Mouse (Mus musculus) right cerebral cortex, postnatal 10 days (tissue): ENCODE data around the gene Foxb2.
"Not testable (repeated sequence)": the region's sequence is repeated elsewhere in the genome, so short reads cannot be mapped to it uniquely, and the experiment has no call there.

Experiments used
- DNase-seq, 2 experiments: peaks; one replicate each; pipeline ENCODE4 v3.0.0; 2021; ENCODE audit warnings: low spot score in 2 of 2

Foxb2 gene

DNA sequence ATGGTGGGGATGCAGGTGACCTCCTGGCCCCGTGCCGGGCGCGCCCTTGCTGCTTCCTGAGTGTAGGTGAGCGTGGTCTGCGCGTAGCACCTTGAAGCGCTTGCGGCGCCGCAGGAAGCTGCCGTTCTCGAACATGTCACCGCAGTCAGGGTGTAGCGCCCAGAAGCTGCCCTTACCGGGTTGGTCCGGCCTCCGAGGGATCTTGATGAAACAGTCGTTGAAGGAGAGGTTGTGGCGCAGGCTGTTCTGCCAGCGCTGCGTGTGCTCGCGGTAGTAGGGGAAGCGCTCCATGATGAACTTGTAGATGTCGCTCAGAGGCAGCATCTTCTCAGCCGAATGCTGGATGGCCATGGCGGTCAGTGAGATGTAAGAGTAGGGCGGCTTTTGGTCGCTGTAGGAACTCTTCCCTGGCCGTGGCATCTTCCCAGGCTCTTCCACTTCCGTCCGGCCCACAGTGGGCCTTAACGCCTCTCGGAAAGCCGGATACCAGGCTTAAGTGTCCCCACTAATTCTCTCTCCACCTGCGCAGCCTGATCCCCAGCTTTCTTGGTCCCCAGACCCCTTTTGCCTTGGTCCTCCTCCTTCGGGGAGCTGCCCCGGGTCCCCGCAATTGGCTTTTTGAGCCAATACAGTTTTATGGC, at the start of gene Foxb2:
Gene Foxb2, minus strand, starts transcription at position 585 of the 641 bp plus-strand sequence.
- DNase-seq, result no peak

DNA sequence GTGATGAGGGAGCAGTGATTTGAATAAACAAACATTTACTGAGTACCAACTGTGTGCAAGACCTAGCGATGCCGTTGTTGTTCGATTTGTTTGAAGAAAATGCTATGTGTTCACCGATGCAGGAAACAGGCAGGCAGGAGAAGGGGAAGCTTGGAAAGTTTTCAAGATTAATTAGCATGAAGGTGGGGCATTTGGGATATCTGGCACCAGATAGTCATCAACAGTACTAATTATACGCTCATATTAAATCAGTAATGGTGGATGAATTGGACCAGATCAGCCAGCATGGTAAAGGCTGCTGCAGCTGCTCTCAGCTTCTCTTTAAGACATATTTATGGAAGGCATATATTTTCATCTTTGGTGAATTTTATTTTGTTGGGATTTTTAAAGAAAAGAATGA, 37.9 kb upstream of the Foxb2 start:
- no peak for DNase-seq

DNA sequence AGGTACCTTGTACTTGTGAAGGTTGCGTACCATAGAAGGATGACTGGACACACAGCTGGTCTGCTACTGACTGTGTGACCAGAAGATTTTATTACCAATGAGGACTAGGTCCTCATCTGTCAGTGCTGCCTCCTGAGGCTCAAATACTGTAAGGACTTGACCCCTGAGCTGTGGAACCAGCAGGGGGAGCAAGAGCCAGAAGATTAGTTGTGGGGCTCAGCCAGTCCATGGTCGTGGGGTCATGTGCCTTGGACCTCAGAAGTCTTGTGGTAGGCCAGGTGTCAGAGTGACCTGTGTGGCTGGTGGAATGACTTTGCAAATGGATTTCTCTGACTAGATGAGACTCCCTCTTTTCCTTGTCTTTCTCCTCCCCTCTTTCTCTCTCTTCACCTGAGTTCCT, 29.5 kb upstream of the Foxb2 start:
- no peak for DNase-seq

DNA sequence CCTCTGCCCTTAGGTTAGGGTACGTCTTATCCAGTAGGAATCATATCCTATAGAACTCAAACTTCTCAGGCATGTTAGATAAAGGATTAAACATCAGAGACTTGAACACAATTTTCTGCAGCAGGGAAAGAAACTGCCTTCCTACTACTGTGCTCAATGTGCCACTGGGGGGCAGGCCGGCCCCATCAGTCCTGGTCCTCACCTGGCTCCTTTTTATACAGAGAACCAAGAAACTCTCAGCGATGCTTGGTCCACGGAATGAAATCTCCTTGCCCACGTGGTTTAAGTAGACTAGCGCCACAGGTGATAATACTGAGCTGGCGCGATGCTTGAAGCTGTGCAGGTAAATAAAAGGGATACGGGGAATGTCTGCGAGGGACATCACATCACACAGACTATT, 26.1 kb upstream of the Foxb2 start:
- DNase-seq, result peak; percentile 35 to 43

DNA sequence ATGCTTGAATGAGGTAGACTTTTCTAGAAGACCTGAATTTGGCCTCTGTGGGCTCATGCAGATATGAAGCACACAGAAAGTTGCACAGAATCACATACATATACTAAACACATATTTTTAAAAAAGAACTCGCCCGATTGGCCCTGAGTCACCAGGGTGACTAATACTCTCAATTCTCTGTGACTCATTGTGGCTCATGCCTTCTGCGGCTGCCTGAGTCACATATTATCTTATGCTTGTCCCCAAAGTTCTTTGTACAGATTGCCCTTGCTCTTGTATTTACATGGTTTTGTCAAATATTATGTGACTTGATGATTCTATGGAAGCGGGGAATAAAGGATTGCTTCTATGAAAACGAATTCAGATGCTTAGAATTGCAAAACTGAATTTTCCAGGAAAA, 25.0 kb upstream of the Foxb2 start:
- DNase-seq, result no peak

DNA sequence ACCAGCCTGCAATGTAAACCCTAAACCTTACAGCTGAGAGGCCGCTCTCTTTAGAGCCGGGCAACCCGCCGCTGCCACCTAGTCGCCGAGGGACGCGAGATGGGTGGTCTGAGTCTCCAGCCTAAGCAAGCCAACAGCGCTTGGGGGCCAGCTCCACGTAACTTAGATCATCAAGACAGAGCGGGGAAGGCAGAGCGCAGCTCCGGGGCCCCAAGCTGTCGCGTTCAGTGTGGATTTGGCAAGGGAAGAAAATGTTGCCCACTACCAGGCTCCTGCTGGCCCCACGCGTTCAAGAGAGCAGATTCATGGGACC, 2.8 kb upstream of the Foxb2 start:
- DNase-seq, result no peak

DNA sequence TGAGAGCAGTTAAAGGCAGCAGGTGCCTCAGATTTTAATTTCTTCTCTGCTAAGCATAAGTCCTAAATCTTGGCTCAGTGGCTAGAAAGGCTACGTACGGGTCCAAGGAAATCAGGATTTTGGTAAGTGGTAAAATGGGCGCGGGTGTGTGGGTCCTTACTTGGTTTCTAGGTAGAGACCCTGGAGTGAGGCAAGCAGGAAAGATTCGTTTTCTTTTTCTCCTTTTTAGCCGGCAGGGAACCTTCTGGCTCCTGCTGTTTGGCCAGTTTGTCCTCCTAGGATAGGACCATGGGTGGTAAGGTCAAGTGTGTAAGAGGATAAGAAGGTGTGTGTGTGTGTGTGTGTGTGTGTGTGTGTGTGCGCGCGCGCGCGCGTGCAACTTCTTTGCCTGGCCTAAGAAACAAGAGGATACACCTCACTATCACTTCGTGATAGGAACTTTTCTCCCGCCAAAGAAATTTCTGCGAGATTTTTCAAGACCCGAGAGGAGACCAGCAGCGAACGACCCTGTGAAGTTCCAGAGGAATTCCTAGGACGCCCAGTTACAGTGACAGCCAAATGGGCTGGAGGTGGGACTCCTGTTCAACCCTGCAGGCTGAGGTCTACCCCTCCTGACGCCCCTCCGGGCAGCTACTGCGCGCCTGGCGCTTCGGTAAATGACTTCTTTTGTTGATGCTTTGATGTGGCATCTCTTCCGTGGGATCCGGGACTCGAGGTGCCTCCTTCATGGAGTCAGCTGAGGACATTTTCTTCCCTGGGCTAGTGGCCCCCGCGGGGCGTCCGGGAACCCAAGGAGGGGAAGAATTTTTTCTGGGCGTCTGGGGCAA, 2.2 kb upstream of the Foxb2 start:
- no peak for DNase-seq

DNA sequence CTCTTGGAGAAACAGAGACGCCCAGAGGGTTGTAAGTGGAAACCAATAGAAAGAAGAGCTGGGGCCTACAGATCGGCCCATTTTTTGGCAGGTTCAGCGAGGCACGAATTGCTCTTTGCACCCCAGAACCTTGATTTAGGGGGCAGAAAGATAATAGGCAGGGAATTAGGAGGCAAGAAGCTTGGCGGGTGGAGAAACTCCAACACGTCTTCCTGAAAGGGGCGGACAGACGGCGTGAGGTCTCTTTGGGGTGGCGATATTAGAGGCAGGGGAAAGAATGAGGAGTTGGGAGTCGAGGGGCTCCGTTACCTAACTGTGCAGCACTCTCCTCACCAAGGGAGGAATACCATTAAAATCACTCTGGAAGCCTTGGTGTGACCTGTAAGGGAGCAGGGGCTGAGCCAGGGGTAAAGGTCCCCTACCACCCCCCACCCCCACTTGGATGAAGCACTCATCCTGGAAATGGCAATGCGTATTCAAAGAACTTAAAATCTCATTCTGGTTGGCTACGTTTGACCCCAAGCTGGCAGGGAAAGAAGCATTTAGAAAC, 1.5 kb upstream of the Foxb2 start:
- no peak for DNase-seq

DNA sequence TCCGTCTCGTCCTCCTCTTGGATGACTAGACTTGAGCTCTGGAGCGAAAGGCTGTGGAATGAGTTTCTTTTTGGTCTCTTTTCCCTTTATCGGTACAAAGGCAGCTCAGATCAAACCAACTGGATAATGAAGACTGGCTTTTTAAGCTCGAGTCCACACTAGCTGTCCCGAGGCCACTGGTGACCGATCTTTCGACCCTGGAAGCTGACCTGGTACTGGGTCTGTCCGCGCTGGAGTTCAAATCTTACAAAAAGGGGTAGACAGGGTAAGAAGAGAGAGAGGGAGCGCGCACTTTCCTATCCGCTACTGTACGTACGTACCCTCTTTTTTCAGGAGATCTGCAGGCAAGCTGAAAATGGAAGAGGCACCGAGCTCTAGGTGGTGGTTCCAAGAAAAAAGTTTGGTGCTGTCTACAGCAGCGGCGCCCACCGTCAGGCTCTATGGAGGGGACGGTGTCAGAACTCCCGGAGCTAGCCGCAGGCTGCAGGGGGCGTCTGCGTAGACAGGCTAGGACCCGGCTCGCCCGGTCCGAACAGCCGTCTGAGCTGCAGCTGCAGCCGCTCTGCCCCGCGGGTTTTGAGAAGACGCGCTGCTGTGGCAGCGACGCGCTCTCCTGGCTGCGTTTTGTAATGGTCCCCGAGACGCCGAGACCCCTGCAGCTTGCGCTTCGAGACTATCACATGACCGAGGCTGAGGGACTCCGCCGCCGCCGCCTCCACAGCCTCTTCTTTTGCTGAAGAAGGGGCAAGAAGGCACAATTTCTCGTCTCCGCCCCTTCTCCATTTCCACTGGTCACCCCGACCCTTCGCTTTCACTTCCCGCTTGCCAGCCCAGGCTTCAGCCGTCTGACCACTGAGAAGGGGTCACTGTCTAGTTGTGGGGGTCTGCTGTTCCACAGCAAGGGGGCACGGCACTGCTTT, 597 bp upstream of the Foxb2 start:
- no peak for DNase-seq

DNA sequence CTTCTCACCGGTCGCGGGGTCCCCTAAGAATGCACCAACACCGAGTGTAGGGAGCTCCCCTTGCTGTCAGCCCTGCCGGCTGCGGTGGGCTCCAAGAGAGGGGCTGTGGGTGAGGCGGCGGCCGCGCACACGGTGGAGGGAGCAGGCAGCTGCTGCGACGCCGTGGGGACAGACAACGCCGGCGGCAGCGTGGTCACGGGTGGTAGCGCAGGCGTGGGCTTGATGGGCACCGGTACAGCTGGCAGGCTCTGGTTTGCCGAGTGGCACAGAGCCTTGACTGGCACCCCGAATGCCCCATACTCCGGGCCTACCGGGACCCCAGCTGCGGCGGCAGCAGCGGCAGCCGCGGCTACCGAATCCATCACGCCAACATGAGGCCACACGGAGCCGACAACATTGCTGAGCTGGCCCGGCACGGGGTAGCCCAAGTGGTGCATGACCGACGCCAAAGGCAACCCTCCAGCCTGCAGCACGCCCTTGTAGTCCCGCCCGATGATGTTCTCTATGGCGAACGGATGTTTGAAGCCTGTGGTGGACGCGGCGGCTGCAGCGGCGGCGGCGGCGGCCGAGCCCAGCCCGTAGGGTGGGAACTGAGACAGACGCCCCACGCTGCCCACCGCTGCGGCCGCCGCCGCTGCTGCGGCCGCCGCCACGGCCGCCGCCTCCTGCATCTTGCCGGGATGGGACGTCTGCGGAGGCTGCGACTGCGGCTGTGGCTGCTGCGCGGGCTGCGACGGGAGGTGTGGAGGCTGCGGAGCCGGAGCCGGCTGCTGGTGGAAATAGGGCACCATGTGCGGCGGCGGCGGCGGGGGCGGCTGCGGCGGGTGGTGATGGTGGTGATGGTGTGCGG, 1.0 kb downstream of the Foxb2 start:
- peak in 1 of 2 experiments; percentile 37 for DNase-seq

DNA sequence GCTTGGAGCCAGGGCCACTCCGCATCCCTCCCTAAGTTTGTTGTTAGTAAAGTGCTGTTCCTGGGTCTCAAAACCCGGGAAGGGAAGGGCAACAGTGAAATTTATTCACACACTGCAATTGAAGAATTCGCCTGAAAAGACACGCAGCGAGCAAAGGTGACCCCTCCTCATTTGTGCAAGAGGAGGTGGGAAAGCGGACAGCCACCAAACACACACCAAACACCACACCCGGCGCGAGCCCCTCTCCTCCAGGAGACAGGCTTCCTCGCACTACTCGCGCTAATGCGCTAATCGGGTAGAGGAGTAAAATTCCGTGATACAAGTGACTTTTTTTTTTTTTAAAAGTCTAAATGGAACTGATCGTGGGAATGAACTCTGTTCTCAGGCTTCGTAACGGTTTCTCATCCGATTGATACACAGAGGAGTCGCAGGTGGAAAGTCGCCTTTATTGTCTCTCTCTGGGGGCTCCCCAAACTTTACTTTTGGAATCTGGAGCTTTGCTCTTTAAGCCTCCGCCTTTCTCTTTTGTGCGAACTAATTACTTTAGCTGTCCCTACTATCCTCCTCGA, 2.3 kb downstream of the Foxb2 start:
- DNase-seq, result no peak

DNA sequence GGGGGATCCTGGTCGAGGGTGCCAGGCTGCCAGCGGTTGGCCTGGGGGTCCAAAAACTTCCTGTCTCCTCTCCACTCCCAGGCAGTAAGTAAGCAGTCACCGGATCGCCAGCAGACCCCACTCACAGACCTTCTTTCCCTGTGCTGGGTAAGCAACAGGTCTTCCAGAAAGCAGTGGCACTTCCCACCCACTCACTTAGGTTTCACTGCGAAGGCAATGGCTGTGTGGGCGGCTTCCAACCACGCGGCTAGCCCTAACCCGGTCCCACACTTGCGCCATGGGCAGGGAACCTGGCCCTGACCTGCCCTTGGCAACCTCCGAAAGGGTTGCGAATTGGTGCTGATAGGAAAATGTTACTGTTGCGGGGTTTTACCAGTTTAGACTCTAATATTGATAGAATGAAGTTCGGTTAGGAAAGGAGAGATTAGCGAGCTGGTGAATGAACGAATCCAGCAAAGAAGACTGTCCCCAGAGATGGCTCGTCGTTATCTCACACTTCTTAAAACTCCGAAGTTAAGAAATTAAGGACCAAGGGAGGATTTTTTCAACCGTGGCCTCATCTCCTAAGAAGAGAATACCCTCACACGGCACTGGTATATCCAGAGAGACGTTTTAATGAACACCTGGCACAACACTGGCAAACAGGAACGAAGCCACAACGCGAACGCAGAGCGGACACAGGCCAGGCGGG, 3.0 kb downstream of the Foxb2 start:
- no peak for DNase-seq

DNA sequence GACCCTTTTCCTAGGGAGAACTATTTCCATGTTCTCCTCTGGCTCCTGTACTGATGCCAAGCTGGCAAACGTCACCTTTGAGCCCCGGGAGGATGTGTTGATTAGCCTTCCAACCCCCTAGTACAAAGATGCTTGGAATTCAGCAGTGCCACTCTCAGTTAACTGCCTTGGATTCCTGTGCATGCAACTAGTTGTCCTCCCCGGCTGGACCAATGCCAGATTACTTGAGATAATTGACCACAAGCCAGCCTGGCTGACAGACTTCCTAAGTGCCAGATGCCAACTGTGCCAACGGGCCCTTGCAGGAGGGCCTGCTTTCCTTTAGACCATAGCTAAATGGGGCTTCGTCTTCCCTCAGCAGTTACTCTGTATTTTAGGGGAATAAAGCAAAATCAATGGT, 5.1 kb downstream of the Foxb2 start:
- DNase-seq, result peak; percentile 46 to 47

DNA sequence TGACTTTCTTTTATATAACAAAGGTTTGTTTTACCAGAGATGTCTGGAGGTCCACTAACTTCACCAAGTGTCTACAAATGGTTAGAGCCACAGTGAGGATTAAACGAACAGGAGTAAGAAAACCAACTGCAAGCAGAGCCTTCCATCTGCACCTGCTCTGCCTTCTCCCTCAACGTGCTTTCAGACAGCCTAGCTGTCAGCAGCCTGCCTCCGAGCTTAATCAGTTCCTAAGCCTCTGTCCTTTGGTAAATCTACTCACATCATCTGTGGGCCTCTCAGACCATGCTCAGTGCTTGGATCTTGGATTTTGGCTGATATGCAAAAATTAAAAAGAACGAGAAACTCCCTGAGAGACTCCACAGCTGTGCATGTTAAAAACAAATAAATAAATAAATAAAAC, 15.0 kb downstream of the Foxb2 start:
- DNase-seq, result no peak

DNA sequence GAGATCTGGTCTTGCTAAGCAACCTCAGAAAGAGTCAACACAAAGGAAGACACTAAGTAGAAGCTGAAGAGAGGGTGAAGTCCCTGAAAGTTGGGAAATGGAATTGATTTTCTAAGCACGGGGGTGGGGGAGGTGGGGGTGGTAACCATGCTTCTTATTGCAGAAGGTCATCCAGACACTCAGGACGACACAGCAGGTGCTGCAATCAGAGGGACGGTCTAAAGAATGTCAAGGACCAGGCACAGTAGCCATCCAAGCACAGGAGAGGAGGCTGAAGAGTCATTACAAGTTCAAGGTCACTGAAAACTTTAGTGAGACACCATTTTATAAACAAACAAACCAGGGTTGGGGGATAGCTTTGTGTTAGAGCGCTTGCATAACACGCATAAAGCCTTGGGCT, 16.9 kb downstream of the Foxb2 start:
- DNase-seq, result no peak

DNA sequence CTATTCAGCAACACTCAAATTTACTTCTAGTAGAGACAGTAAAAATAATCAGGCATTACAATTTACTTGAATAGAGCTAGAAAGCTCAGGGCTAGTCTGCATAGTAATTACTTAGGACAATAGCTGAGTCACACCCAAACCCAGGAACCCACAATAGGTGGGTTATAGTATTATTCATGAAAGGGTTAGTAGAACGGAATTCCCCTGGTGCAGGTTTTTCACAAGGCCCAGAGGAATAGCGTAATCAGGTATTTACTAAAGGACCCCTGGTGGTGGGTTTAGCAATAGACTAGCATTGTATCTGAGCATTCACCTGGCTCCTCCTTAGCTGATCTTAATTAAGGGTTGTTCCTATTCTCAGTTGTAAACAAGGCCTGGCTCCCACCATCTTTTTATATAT, 29.5 kb downstream of the Foxb2 start:
- not testable (repeated sequence) for DNase-seq

DNA sequence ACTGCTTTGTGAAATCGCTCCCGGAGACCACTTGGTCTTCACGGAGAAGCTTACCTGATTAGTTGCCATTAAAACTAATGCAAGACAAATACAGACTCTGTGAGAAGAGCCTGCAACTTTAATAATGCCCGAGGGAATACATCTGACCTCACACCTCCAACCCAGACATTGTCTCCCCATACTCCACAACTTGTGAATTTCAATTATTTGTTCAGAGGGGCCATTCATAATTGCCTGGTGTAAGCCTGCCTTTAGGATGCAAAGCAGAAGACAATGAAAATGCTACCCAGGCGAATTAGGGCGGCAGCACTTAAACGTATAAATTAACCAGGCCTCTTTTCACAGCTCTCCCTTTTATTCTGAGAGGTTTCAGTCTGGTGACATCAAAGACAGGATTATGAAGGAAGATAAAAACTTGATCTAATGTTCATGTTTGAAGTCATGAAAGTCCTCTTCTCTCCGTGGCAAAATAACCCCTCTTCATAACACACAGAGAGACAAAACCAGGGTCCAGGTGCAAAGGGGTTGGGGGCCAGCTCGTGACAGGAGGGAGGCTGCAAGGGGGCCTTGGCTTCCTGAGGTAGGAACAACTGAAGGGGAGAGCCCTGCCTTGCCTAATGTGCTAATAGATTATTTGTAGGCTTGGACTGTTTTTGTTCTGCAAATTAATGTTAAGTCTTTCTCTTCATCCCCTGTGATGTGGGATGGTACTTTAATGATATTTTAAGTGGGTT, 31.9 kb downstream of the Foxb2 start:
- DNase-seq, result no peak

DNA sequence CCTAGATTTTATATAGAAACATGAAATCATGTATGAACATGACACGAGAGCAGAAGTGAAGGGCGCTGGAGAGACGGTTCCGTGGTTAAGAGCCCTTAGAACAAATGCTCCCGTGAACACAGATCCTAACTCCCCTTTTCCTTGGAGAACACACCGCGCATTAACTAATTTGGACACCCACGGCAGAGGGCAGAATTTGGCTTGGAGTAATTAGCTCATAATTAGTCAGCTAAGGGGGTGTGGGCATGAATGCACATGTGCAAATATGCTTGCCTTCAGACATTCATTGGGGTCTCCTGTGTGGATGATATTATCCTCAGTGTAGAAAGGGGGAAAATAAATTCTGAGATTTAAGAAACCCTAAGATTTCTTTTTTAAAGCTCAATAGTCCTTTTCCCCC, 32.6 kb downstream of the Foxb2 start:
- no peak for DNase-seq

DNA sequence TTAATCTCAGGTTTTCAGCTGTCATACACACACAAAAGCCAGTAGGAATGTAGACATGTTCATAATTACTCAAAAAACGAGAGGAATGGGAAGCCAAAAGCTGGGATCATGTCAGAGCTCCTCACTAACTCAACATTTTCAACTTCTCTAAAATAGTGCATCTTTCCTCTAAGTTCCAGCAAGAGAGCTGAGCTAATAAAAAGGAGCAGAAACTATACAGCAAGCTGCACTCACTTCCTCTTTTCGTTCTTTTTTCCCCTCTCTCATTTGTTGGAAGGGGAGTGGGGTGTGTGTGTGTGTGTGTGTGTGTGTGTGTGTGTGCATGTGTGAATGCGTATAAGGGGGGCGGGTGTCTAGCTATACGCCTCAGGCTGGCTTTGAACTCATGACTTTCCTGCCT, 45.9 kb downstream of the Foxb2 start:
- DNase-seq, result no peak

DNA sequence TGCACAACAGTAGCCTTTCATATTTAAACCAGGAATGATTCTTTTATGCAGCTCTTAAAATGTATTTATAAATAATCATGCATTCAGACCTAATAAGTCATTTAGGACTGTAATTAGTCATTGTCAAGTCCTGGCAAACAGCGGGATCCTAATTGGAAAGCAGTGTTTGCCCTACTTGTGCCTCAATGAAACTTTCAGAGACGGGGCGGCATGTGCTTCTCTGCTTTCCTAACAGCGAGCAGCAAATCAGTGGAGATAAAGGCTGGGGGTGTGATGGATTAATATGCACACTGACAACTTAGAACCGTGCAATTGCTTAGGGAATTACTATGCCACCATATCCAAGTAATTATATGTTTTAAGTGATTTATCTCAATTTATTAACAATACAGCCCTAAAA, 48.4 kb downstream of the Foxb2 start:
- no peak for DNase-seq
